In the genomic region with DNA sequence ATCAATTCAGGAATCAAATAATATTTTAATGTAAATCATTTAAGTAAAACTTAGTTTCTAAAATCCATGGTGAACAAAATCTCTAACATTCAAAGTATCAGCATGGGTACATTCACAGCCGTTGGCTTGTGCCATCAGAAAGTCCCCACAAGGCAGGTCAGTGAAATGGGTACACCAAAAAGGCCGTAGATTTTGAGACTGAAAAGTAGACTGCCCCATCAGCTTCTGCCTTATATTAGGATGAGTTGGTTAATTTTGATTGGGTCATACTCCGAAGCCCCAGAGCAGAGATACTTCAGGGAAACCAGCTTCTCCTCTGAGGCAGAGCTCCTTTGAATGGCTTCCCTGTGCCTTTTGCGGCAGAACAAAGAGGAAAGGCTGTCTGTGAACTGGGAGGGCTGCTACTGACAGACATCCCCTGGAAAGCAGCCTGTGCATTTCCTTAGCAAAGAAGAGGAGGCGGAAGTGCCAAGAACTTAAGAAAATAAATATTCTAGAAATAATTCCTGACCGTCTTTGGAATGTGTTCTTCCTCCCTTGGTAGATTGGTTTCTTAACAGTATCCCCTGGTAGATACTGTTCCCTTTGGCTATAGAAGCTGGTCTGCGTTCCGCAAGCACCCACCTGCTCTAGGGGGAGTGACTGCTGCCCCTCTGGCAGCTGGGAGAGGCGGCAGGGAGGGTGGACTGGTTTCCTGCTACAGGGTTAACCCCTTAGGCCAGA, we compare ENCODE assay signal across 9 mouse cellular contexts.
DNase-seq lines count a peak whose midpoint lies in the region; ATAC-seq and TF ChIP-seq lines count a peak whose summit lies in the region.
"Had no signal": no experiment of that assay in that cellular context is flagged by ENCODE, and none has a peak within 500 bp of the region (broad histone marks: within the 10 kb centered on the region; RNA-seq: fewer than 3 reads in every experiment).

No protein-coding gene starts in this region.

- H3K27me3 ChIP-seq in liver, postnatal 0 days (ENCODE audit: insufficient read depth, low read length), result no peaks in the 10 kb centered on the region
- no peaks in the 10 kb centered on the region for H3K27me3 ChIP-seq in intestine, postnatal 0 days (replicated peaks; ENCODE audit: control insufficient read depth, insufficient read depth, low read length)
- H3K27me3 ChIP-seq in midbrain, embryonic 10.5 days (ENCODE audit: low read depth, poor library complexity, severe bottlenecking), result no peaks in the 10 kb centered on the region

- no peak overlapping the region for H3K4me3 ChIP-seq in liver, postnatal 0 days (ENCODE audit: low read depth, low read length)
- H3K4me3 ChIP-seq in intestine, postnatal 0 days (ENCODE audit: low read depth, low read length), result no peak overlapping the region
- peak overlapping the region; percentile 14; the same call in 1 of the 2 replicates for H3K4me3 ChIP-seq in midbrain, embryonic 10.5 days

- no peaks in the 10 kb centered on the region for H3K36me3 ChIP-seq in liver, postnatal 0 days (replicated peaks; ENCODE audit: insufficient read depth, low read length)
- H3K36me3 ChIP-seq in intestine, postnatal 0 days (ENCODE audit: control insufficient read depth, insufficient read depth), result no peaks in the 10 kb centered on the region
- no peaks in the 10 kb centered on the region for H3K36me3 ChIP-seq in midbrain, embryonic 10.5 days
- H3K36me3 ChIP-seq: G1E had no signal

- ATAC-seq in liver, postnatal 0 days, result no peak
- no peak for ATAC-seq in intestine, postnatal 0 days

- H3K4me2 ChIP-seq in liver, postnatal 0 days (ENCODE audit: low read depth, low read length), result no peak overlapping the region
- H3K4me2 ChIP-seq in intestine, postnatal 0 days (replicated peaks; ENCODE audit: low read depth), result peak overlapping the region; percentile 27; the same call in 1 of the 2 replicates

- H3K27ac ChIP-seq in liver, postnatal 0 days (ENCODE audit: low read depth), result no peak overlapping the region
- H3K27ac ChIP-seq in intestine, postnatal 0 days (ENCODE audit: low read depth, low read length), result peak overlapping the region; percentile 82
- peak overlapping the region; percentile 81 for H3K27ac ChIP-seq in midbrain, embryonic 10.5 days (replicated peaks)

- H3K4me1 ChIP-seq in liver, postnatal 0 days (ENCODE audit: insufficient read depth), result peaks cover 34% of the 10 kb centered on the region
- peaks cover 34% of the 10 kb centered on the region for H3K4me1 ChIP-seq in intestine, postnatal 0 days (replicated peaks; ENCODE audit: control insufficient read depth, insufficient read depth, low read length)
- H3K4me1 ChIP-seq in midbrain, embryonic 10.5 days, result peaks cover 47% of the 10 kb centered on the region

- no peak for DNase-seq in liver, postnatal 0 days
- DNase-seq in liver (no peak), MN1 (ENCODE audit: low spot score) (no peak)
- peak; percentile 58 to 63 for DNase-seq in heart, adult 18-20 months
- DNase-seq in midbrain, embryonic 10.5 days (ENCODE audit: low spot score), result peak; percentile 45
- no peak for DNase-seq in cerebellum, adult 9-10 months
- DNase-seq in testis, postnatal 14 days (ENCODE audit: low spot score), result no peak

- WGBS in liver, postnatal 0 days (ENCODE audit: insufficient replicate concordance), result 50% methylated on average over 9 of the region's 9 CpGs
- WGBS in intestine, postnatal 0 days, result 48% methylated on average over 9 of the region's 9 CpGs
- WGBS in midbrain, embryonic 10.5 days, result 30% methylated on average over 9 of the region's 9 CpGs

- H3K9me3 ChIP-seq in liver, postnatal 0 days (ENCODE audit: low read length), result no peaks in the 10 kb centered on the region
- H3K9me3 ChIP-seq in intestine, postnatal 0 days (ENCODE audit: control insufficient read depth), result no peaks in the 10 kb centered on the region
- H3K9me3 ChIP-seq in midbrain, embryonic 10.5 days (replicated peaks), result no peaks in the 10 kb centered on the region
- H3K9me3 ChIP-seq: G1E had no signal

- TF ChIP-seq EP300 in liver, postnatal 0 days (IDR thresholded peaks at IDR 0.05; ENCODE audit: low read depth), result no peak

- 0 out of 2 replicates have a peak, but pooled peaks have one; percentile 7 for TF ChIP-seq CTCF in liver, postnatal 0 days (IDR thresholded peaks at IDR 0.05; ENCODE audit: low read depth)
- TF ChIP-seq CTCF in intestine, postnatal 0 days (IDR thresholded peaks at IDR 0.05; ENCODE audit: low read depth), result peak; percentile 27

- H3K9ac ChIP-seq in liver, postnatal 0 days (replicated peaks), result no peak overlapping the region
- no peak overlapping the region for H3K9ac ChIP-seq in intestine, postnatal 0 days (ENCODE audit: low read depth, low read length)

Comparison
In these comparisons a context has a peak if more than half of its experiments do, and no peak if none do; other contexts are left out.
1. DNase-seq: peak in heart, adult 18-20 months (2 of 2) and midbrain, embryonic 10.5 days (single experiment); none in liver, postnatal 0 days (single experiment), liver (single experiment), MN1 (single experiment), cerebellum, adult 9-10 months (single experiment) and testis, postnatal 14 days (single experiment).